Mouse (Mus musculus): Measurements from ENCODE around the gene Akt3.

Akt3 gene

DNA sequence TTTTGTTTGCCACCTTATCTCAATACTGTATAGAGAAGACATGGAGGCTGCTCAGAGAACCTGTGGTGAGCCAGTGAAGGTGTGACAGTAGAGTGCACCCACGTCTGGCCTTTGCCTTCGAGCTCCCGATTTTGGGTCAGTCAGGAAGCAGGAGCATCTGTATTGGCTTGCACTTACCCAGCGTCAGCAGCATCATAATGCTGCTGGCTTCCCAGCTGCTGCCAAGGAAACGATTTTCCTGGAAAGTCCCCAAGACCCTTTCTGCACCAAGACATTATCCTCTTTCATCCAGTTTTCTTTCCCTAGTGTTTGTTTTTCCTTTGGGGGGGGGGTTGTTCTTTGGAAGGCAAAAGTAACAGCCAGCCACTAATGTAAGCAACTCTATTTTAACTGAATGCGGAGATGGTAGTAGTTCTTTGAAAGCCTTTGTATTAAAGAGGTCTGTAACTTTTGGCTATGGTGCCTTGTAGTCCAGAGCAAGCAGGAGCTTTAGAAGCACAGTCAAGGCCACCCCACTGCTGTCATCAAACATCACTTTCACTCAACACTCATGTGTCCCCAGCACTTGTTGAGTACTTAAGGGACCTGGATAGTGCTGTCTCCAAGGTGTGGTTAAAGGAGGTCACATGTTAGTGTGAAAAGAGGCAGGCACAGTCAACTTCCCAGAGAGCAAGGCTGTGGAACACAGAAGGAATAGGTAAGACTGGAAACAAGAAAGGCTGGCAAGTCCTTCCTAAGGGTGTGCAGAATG lies 270.8 kb downstream of the Akt3 start:
- in situ Hi-C loops (cut with MboI, MseI) = no loop called here

DNA sequence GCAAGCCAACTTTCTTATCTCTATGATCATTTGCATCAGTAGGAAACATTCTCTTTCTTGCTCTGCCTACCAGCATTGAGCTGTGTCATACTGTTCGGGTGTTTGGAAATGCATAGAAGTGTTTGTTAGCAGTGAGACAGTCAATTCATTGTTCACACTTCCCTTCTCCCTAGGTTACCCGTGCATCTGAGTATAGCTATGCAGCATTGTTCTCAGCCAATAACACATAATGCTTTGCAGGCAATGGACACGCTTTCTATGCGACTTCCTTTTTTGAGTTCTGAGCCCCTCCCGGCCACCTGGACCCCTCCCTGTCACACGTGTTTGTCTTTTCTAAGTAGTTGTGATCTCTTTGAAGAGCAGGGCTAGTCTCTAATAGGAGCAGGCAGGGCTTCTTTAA lies 271.7 kb downstream of the Akt3 start:
- in situ Hi-C loops (cut with MboI, MseI) = no loop called here

- in situ Hi-C loops (cut with MboI, MseI) = no loop called here
These were observed 272.3 kb downstream of the Akt3 start for GRCm38 (mm10) chr1:176985691-176986090.

DNA sequence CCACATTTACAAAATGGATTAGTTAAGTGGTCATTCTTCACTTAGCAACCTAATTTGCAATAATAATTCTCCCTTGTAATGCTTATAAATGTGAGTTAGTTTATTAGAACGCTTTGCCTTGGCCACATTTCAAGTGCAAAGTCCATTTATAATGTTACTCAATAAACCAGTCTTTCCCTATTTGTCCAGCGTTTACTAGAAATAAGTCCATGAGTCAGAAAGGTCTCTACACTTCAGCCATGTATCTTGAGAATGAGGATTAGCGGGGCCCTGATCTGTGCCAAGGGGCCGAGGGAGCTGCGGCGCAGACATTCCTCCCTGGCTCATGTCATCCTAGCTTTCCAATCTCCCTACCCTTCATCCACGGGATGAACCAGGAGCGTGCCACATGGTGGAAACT lies 275.3 kb downstream of the Akt3 start:
- in situ Hi-C loops (cut with MboI, MseI) = no loop called here

DNA sequence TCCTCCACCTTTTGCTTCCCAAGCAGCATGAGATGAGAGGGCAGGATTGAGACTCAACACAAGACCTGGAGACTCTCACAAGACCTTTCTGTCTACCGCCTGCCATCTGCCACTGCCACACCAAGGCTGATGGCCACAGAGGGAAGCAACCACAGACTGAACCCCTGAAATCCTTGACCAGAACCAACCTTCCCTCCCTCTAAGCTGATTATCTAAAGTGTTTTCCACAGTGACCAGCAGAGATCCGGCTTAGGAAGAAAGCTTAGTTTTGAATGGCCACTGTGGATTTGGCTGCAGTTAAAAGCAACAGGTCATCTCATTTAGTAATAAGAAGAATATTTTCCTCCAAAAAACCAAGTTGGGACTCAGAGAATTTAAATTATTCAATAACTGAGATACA lies 276.5 kb downstream of the Akt3 start:
- in situ Hi-C loops (cut with MboI, MseI) = no loop called here

- in situ Hi-C loops (cut with MboI, MseI) = no loop called here
These were observed 277.1 kb downstream of the Akt3 start for GRCm38 (mm10) chr1:176980801-176981400.

DNA sequence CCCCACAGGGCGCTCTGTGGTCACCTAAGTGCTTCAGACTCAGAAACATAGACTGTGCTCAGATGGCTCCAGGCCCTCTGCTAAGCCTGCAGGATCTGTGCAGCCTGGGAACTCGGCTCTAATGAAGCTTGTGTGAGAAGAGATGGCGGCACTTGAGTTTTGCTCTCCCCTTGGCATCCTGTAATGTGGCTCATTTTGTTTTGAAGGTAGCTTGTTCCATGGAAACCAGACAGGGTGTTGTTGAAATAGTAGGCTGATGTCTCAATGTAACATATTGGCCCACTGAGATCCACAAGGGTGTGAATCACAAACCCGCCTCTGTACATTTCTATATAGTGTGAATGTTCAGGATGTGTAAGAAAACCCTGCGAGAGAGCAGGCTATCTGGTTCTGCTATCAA lies 277.9 kb downstream of the Akt3 start:
- in situ Hi-C loops (cut with MboI, MseI) = no loop called here

DNA sequence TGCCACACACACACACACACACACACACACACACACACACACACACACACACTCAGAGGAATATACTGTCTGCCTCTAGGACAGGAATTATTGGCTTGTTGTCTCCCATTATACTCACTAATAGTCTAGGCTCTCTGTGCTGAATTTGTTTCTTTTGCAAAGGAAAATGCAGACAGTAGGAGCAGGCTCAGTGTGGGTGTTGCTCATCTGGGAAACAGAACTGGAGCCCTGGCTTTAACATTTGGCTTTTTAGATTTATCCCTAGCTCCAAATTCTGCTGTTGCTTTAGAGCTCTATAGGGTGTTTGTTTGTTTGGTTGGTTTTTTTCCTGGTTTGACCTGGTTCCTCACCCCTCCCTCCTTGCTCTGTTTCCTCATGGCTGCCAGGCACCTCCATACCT lies 278.8 kb downstream of the Akt3 start:
- in situ Hi-C loops (cut with MboI, MseI) = no loop called here

DNA sequence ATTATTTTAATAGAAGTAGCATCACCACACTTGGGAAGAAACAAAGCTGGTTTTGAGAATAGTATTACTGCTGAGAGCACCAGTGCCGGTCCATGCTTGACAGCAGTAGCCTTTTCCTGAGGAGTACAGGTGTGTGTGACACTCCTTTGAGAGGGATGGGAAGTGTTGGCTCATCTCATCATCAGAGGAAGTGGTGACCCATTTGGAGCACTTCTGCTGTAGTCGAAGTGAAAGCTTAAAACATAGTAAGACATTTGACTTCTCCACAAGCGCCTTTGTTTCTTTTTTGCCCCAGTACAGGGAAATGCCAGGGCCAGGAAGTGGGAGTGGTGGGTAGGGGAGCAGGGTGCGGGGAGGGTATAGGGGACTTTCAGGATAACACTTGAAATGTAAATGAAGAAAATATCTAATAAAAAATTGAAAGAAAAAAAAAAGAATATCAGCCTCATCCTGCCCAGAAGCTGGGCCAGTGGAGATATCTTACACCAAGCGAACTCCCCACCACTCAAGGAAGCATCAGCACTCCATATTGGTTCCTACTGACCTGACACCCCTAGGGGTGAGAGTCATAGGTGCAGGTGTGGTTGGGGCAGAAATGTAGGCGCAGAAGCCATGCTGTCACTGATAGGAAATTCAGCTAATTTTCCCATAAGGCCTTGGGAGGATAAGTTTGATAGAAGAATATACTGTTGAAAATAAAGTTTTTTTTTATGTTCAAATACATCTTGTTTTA lies 284.5 kb downstream of the Akt3 start:
- in situ Hi-C loops (cut with MboI, MseI) = no loop called here

DNA sequence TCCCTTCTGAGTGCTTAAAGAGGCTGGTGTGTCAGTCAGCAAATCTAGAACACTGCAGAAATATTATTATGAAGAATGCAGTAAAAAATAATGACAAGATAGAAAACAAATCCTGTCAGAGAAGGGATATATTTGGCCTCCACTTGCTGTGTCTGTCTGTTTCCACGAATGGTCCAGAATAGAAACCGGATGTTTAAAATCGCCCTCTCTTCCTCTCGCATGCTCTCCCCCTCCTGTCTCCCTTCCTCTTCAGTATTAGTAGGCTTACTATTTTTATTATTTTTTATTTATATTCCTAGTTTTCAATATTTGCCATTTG lies 286.6 kb downstream of the Akt3 start:
- in situ Hi-C loops (cut with MboI, MseI) = no loop called here

- in situ Hi-C loops (cut with MboI, MseI) = no loop called here
These were observed 287.1 kb downstream of the Akt3 start for GRCm38 (mm10) chr1:176970635-176971478.
